ENCODE assay signal across 10 mouse cellular contexts in genomic region chr16:42803609-42804008, GRCm38 (mm10).
"Had no signal": no experiment of that assay in that cellular context is flagged by ENCODE, and none has a peak within 500 bp of the region (broad histone marks: within the 10 kb centered on the region; RNA-seq: fewer than 3 reads in every experiment).

No protein-coding gene starts in this region.

- H3K4me2 ChIP-seq: limb, embryonic 12.5 days; liver, embryonic 15.5 days; midbrain, embryonic 11.5 days; midbrain, embryonic 15.5 days had no signal

- H3K27ac ChIP-seq: limb, embryonic 12.5 days; liver, embryonic 15.5 days; midbrain, embryonic 15.5 days had no signal

- ATAC-seq: midbrain, embryonic 15.5 days had no signal

- H3K27me3 ChIP-seq: limb, embryonic 12.5 days; liver, embryonic 15.5 days; midbrain, embryonic 15.5 days had no signal

- H3K36me3 ChIP-seq: limb, embryonic 12.5 days; liver, embryonic 15.5 days; midbrain, embryonic 15.5 days had no signal

- H3K9me3 ChIP-seq: liver, embryonic 15.5 days; midbrain, embryonic 15.5 days had no signal

- H3K9ac ChIP-seq: limb, embryonic 12.5 days; liver, embryonic 15.5 days; midbrain, embryonic 15.5 days had no signal

- H3K4me1 ChIP-seq: liver, embryonic 15.5 days; midbrain, embryonic 15.5 days had no signal

- H3K4me3 ChIP-seq: limb, embryonic 12.5 days; liver, embryonic 15.5 days; midbrain, embryonic 15.5 days had no signal

- DNase-seq: kidney, adult 11 months; kidney, adult 9 months; kidney, postnatal 10 days; lung, postnatal 36 days; right cerebral cortex, postnatal 14 days; thymus, postnatal 36 days had no signal
